Mouse (Mus musculus): ENCODE results near the gene Gfpt1.

DNA sequence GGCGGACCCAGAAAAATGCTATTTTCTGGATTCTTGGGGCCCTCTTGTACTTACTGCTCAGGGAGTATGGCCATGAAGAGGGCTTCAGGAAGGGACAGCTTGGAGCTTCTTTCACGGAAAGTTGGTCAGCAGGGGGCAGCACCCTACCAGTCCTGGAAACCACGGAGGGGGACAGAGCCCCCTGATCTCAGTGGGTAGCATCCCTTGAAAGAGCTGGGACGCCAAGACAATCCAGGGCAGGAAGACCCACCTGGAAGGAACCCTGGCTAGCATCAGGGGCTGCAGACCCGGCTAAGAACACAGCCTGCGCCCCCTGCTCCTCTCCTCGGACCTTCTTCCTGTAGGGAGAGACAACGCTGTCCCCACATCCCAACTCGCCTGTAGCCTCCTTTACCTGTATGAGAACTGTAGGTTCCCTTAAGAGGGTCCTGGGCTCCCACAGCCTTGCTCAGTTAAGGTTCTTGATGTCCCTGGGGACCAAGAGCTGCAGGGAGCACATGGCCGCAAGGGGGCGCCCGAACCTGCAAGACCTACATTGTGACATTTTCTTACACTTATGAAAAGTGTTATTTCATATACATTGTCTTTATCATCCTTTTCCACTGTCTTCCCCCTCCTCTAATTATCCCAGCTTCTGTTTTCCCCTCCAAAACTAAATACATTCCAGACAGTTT is 58.8 kb downstream of the Gfpt1 start:
- TF ChIP-seq CTCF (conservative IDR thresholded peaks at IDR 0.05; ENCODE audit: insufficient read depth, insufficient read length, low read depth, low read length) (peak; percentile 86), POLR2A (IDR thresholded peaks at IDR 0.05; ENCODE audit: low read depth, low read length) (no peak)

Data from kidney, adult 2 months (tissue).